Comparison of ENCODE assay signal across 31 mouse cellular contexts in the genomic region with DNA sequence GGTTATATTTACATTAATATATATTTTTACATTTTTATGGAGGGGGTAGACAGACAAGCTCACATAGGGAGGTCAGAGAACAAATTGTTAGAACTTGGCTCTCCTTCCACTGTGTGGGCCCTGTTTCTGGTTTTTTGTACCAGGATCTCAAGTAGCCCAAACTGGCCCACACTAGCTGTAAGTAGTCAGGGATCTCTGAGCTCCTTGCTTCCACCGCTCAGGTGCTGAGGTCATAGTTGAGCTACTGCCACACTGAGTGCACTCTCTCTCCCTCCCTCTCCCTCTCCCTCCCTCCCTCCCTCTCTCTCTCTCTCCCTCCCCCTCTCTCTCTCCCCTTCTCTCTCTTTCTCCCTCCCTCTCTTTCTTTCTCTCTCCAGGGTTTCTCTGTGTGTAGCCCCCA. TPM values are rescaled to one million over a fixed set of nuclear protein-coding genes. Genes with fewer than 3 reads are reported as not detected.
DNase-seq lines count a peak whose midpoint lies in the region; ATAC-seq lines count a peak whose summit lies in the region.
"Had no signal": no experiment of that assay in that cellular context is flagged by ENCODE, and none has a peak within 500 bp of the region (broad histone marks: within the 10 kb centered on the region; RNA-seq: fewer than 3 reads in every experiment).

No protein-coding gene starts in this region.

- 53% methylated on average over 1 of the region's 1 CpGs for WGBS in liver, embryonic 12.5 days (ENCODE audit: insufficient replicate concordance)
- WGBS in liver, embryonic 11.5 days: 60% methylated on average over 1 of the region's 1 CpGs

- H3K27me3 ChIP-seq in liver, embryonic 12.5 days (replicated peaks): 0 out of 2 replicates have a peak, but pooled peaks cover 5% of the 10 kb centered on the region
- H3K27me3 ChIP-seq in liver, embryonic 11.5 days (replicated peaks; ENCODE audit: control insufficient read depth, insufficient read depth, low read length): no peaks in the 10 kb centered on the region
- H3K27me3 ChIP-seq: embryonic facial prominence, embryonic 15.5 days; forebrain, embryonic 12.5 days; heart, embryonic 15.5 days; midbrain, embryonic 12.5 days; neural tube, embryonic 13.5 days had no signal

- H3K27ac ChIP-seq in liver, embryonic 12.5 days: peak overlapping the region; percentile 7; the same call in 1 of the 2 replicates
- no peak overlapping the region; the same call in 1 of the 2 replicates for H3K27ac ChIP-seq in liver, embryonic 11.5 days (ENCODE audit: low read depth, low read length)
- H3K27ac ChIP-seq: embryonic facial prominence, embryonic 10.5 days; embryonic facial prominence, embryonic 15.5 days; forebrain, embryonic 12.5 days; layer of hippocampus, adult 2 months; midbrain, embryonic 12.5 days; neural tube, embryonic 13.5 days had no signal

- H3K36me3 ChIP-seq in liver, embryonic 12.5 days: no peaks in the 10 kb centered on the region
- no peaks in the 10 kb centered on the region for H3K36me3 ChIP-seq in liver, embryonic 11.5 days (ENCODE audit: control insufficient read depth, insufficient read depth, low read length)
- H3K36me3 ChIP-seq: embryonic facial prominence, embryonic 10.5 days; embryonic facial prominence, embryonic 15.5 days; forebrain, embryonic 12.5 days; heart, embryonic 10.5 days; heart, embryonic 15.5 days; midbrain, embryonic 12.5 days; neural tube, embryonic 13.5 days had no signal

- no peak for ATAC-seq in liver, embryonic 12.5 days
- ATAC-seq in liver, embryonic 11.5 days (replicated peaks; ENCODE audit: low FRiP score): no peak
- ATAC-seq: CD4-positive, CD25-positive, alpha-beta regulatory T cell, adult 4 months; hindbrain, embryonic 16.5 days; lung, postnatal 0 days had no signal

- peaks cover 43% of the 10 kb centered on the region for H3K4me1 ChIP-seq in liver, embryonic 12.5 days
- peaks cover 18% of the 10 kb centered on the region for H3K4me1 ChIP-seq in liver, embryonic 11.5 days (replicated peaks; ENCODE audit: control insufficient read depth, insufficient read depth, low read length)
- H3K4me1 ChIP-seq: forebrain, embryonic 12.5 days; midbrain, embryonic 12.5 days; neural tube, embryonic 13.5 days had no signal

- no peak overlapping the region for H3K4me3 ChIP-seq in liver, embryonic 12.5 days
- no peak overlapping the region for H3K4me3 ChIP-seq in liver, embryonic 11.5 days (ENCODE audit: low read depth, low read length)
- H3K4me3 ChIP-seq: embryonic facial prominence, embryonic 10.5 days; embryonic facial prominence, embryonic 15.5 days; forebrain, embryonic 12.5 days; heart, embryonic 10.5 days; heart, embryonic 15.5 days; layer of hippocampus, adult 2 months; megakaryocyte, embryonic 14.5 days; midbrain, embryonic 12.5 days; myocyte; neural tube, embryonic 13.5 days had no signal

- no peak overlapping the region for H3K4me2 ChIP-seq in liver, embryonic 12.5 days
- no peak overlapping the region for H3K4me2 ChIP-seq in liver, embryonic 11.5 days
- H3K4me2 ChIP-seq: embryonic facial prominence, embryonic 15.5 days; forebrain, embryonic 12.5 days; heart, embryonic 15.5 days; midbrain, embryonic 12.5 days; neural tube, embryonic 13.5 days had no signal

- H3K9ac ChIP-seq in liver, embryonic 12.5 days: no peak overlapping the region
- H3K9ac ChIP-seq in liver, embryonic 11.5 days (ENCODE audit: low read depth, low read length): no peak overlapping the region
- H3K9ac ChIP-seq: embryonic facial prominence, embryonic 15.5 days; forebrain, embryonic 12.5 days; heart, embryonic 15.5 days; midbrain, embryonic 12.5 days had no signal

- no peaks in the 10 kb centered on the region for H3K9me3 ChIP-seq in liver, embryonic 12.5 days (replicated peaks)
- H3K9me3 ChIP-seq in liver, embryonic 11.5 days (ENCODE audit: control insufficient read depth, low read length): no peaks in the 10 kb centered on the region
- H3K9me3 ChIP-seq: embryonic facial prominence, embryonic 10.5 days; embryonic facial prominence, embryonic 15.5 days; forebrain, embryonic 12.5 days; heart, embryonic 10.5 days; heart, embryonic 15.5 days; megakaryocyte, embryonic 14.5 days; midbrain, embryonic 12.5 days; neural tube, embryonic 13.5 days had no signal

- DNase-seq in liver, embryonic 11.5 days (ENCODE audit: low spot score): no peak
- DNase-seq in kidney, adult 9 months: peak; percentile 62
- DNase-seq in kidney, postnatal 14 days: peak; percentile 59
- DNase-seq in yolk sac, embryonic 10.5 days (ENCODE audit: low spot score): peak; percentile 36
- DNase-seq in heart, adult 11 months: no peak
- no peak for DNase-seq in left cerebral cortex, adult 11 months (ENCODE audit: low spot score)
- DNase-seq: adrenal gland, adult 2 months; cerebellum, adult 8-10 months; cerebellum, postnatal 25 days; gastrocnemius, postnatal 14 days; left cerebral cortex, postnatal 4 days; lung, adult 18-20 months; lung, postnatal 4 days; right cerebral cortex, postnatal 4 days; thymus, postnatal 14 days had no signal

RNA-seq across cellular contexts. Expression of gene Aqp7, which starts 8.3 kb away (rescaled TPM):
- polyA plus RNA-seq in liver, embryonic 12.5 days (2016; fragmentation: Nextera tagmentation; extraction: Ambion mirVana): 1.3 and 1.8 TPM in 2 replicates
- polyA plus RNA-seq in liver, embryonic 11.5 days (2014; fragmentation: Nextera tagmentation; extraction: Ambion mirVana): 0.86 and 1.2 TPM in 2 replicates
- polyA plus RNA-seq: CD4-positive, CD25-positive, alpha-beta regulatory T cell, adult 4 months; embryonic facial prominence, embryonic 10.5 days; forebrain, embryonic 12.5 days; hindbrain, embryonic 11.5 days; hindbrain, embryonic 16.5 days; midbrain, embryonic 12.5 days; midbrain, postnatal 0 days; myocyte; neural tube, embryonic 13.5 days had no signal

RNA-seq across cellular contexts. Expression of gene Aqp3, which starts 41.7 kb away (rescaled TPM):
- polyA plus RNA-seq in liver, embryonic 12.5 days (2016; fragmentation: Nextera tagmentation; extraction: Ambion mirVana): 20.9 and 22.3 TPM in 2 replicates
- polyA plus RNA-seq in liver, embryonic 11.5 days (2014; fragmentation: Nextera tagmentation; extraction: Ambion mirVana): 12.7 and 15.7 TPM in 2 replicates
- polyA plus RNA-seq: myocyte had no signal

Comparison
In these comparisons a context has a peak if more than half of its experiments do, and no peak if none do; other contexts are left out.
1. DNase-seq: peak in kidney, adult 9 months (single experiment), kidney, postnatal 14 days (single experiment) and yolk sac, embryonic 10.5 days (single experiment); none in liver, embryonic 11.5 days (single experiment), heart, adult 11 months (single experiment) and left cerebral cortex, adult 11 months (single experiment).